ENCODE assay signal across 19 mouse cellular contexts in the genomic region with DNA sequence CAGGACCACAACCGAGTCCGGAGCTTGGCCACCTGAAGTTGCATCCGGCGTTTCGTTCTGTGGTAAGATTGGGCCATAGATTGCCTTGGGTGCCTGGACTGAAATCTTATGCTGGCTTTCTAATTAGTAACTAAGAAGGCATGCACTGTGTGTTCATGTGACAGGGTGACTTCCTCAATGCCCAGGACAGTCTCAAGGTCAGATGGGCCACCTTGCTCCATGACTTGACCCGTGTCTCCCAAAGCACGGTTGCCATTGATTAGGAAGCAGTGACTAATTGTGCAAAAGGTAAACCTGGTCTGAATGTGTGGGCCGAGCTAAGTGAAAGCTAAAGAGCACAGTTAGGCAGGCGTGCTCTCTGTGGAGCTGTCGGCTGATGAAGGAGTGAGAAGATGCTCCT.
A peak's percentile ranks its signal among the peaks of the same experiment; 100 is the strongest.
DNase-seq lines count a peak whose midpoint lies in the region; ATAC-seq and TF ChIP-seq lines count a peak whose summit lies in the region.
"Had no signal": no experiment of that assay in that cellular context is flagged by ENCODE, and none has a peak within 500 bp of the region (broad histone marks: within the 10 kb centered on the region; RNA-seq: fewer than 3 reads in every experiment).

No protein-coding gene starts in this region.

- no peak overlapping the region for H3K9ac ChIP-seq in liver, postnatal 0 days (replicated peaks)
- no peak overlapping the region for H3K9ac ChIP-seq in liver, embryonic 11.5 days (ENCODE audit: low read depth, low read length)
- H3K9ac ChIP-seq: forebrain, embryonic 12.5 days; forebrain, postnatal 0 days; liver, embryonic 12.5 days; neural tube, embryonic 13.5 days had no signal

- H3K27ac ChIP-seq in liver, postnatal 0 days (ENCODE audit: low read depth), result peak overlapping the region; percentile 37
- no peak overlapping the region for H3K27ac ChIP-seq in liver, embryonic 11.5 days (ENCODE audit: low read depth, low read length)
- H3K27ac ChIP-seq: forebrain, embryonic 12.5 days; liver, embryonic 12.5 days; neural tube, embryonic 13.5 days had no signal

- TF ChIP-seq EP300 in liver, postnatal 0 days (IDR thresholded peaks at IDR 0.05; ENCODE audit: low read depth), result no peak

- WGBS in liver, postnatal 0 days (ENCODE audit: insufficient replicate concordance), result 70% methylated on average over 10 of the region's 10 CpGs
- WGBS in liver, embryonic 11.5 days, result 85% methylated on average over 10 of the region's 10 CpGs

- H3K4me3 ChIP-seq in liver, postnatal 0 days (ENCODE audit: low read depth, low read length), result no peak overlapping the region
- H3K4me3 ChIP-seq in liver, embryonic 11.5 days (ENCODE audit: low read depth, low read length), result no peak overlapping the region
- H3K4me3 ChIP-seq: forebrain, embryonic 12.5 days; liver, embryonic 12.5 days; neural tube, embryonic 13.5 days had no signal

- peak; percentile 10; the same call in 1 of the 2 replicates for ATAC-seq in liver, postnatal 0 days
- ATAC-seq in liver, embryonic 11.5 days (replicated peaks; ENCODE audit: low FRiP score), result no peak
- peak; percentile 33 for ATAC-seq in granulocyte monocyte progenitor cell, adult 5-6 weeks (replicated peaks; ENCODE audit: poor library complexity, severe bottlenecking)
- ATAC-seq: activated CD4-positive, CD25-positive, alpha-beta regulatory T cell, adult 4 months; forebrain, postnatal 0 days; hindbrain, embryonic 16.5 days; intestine, embryonic 16.5 days; liver, embryonic 12.5 days had no signal

- no peak overlapping the region for H3K4me2 ChIP-seq in liver, postnatal 0 days (ENCODE audit: low read depth, low read length)
- H3K4me2 ChIP-seq in liver, embryonic 11.5 days, result no peak overlapping the region
- H3K4me2 ChIP-seq: forebrain, embryonic 12.5 days; liver, embryonic 12.5 days; neural tube, embryonic 13.5 days had no signal

- DNase-seq in kidney, adult 11 months, result peak; percentile 60
- no peak for DNase-seq in kidney, postnatal 10 days
- no peak for DNase-seq in liver, postnatal 0 days
- no peak for DNase-seq in liver, embryonic 11.5 days (ENCODE audit: low spot score)
- DNase-seq in neural tube, embryonic 10.5 days (ENCODE audit: extremely low spot score, low spot score), result no peak
- DNase-seq: adrenal gland, adult 8-10 months; cerebellum, adult 8-10 months; cerebellum, postnatal 25 days; forebrain, postnatal 0 days; midbrain, embryonic 14.5 days; right cerebral cortex, postnatal 4 days had no signal

- no peak for TF ChIP-seq CTCF in liver, postnatal 0 days (IDR thresholded peaks at IDR 0.05; ENCODE audit: low read depth)

- peaks cover 46% of the 10 kb centered on the region for H3K4me1 ChIP-seq in liver, postnatal 0 days (ENCODE audit: insufficient read depth)
- H3K4me1 ChIP-seq in liver, embryonic 11.5 days (replicated peaks; ENCODE audit: control insufficient read depth, insufficient read depth, low read length), result peaks cover 24% of the 10 kb centered on the region

- H3K36me3 ChIP-seq in liver, postnatal 0 days (replicated peaks; ENCODE audit: insufficient read depth, low read length), result no peaks in the 10 kb centered on the region
- H3K36me3 ChIP-seq in liver, embryonic 11.5 days (ENCODE audit: control insufficient read depth, insufficient read depth, low read length), result no peaks in the 10 kb centered on the region
- H3K36me3 ChIP-seq: forebrain, embryonic 12.5 days; liver, embryonic 12.5 days; neural tube, embryonic 13.5 days had no signal

- no peaks in the 10 kb centered on the region for H3K27me3 ChIP-seq in liver, postnatal 0 days (ENCODE audit: insufficient read depth, low read length)
- no peaks in the 10 kb centered on the region for H3K27me3 ChIP-seq in liver, embryonic 11.5 days (replicated peaks; ENCODE audit: control insufficient read depth, insufficient read depth, low read length)
- H3K27me3 ChIP-seq: CH12.LX; liver, embryonic 12.5 days had no signal

- no peaks in the 10 kb centered on the region for H3K9me3 ChIP-seq in liver, postnatal 0 days (ENCODE audit: low read length)
- no peaks in the 10 kb centered on the region for H3K9me3 ChIP-seq in liver, embryonic 11.5 days (ENCODE audit: control insufficient read depth, low read length)
- H3K9me3 ChIP-seq: forebrain, embryonic 12.5 days; liver, embryonic 12.5 days; neural tube, embryonic 13.5 days had no signal
